Mouse (Mus musculus): Measurements from ENCODE around the gene Gm14403.
"Not testable (repeated sequence)": the region's sequence is repeated elsewhere in the genome, so short reads cannot be mapped to it uniquely, and the experiment has no call there.

The Gm14403 gene

GRCm38 (mm10) chr2:177498067-177498466 is at the start of gene Gm14403:
TSS of gene Gm14403 (plus strand) at chr2:177498215.
- DNase-seq (ENCODE audit: low spot score in 2 of 2): not testable (repeated sequence)

- DNase-seq (ENCODE audit: low spot score in 2 of 2): peak in 1 of 2 experiments; percentile 59
These were observed 33.3 kb upstream of the Gm14403 start, which contains the start of gene Zfp970 for GRCm38 (mm10) chr2:177464676-177465075. TSS of gene Zfp970 (plus strand) at chr2:177464733.

- DNase-seq (ENCODE audit: low spot score in 2 of 2): not testable (repeated sequence)
These were observed 29.8 kb upstream of the Gm14403 start for GRCm38 (mm10) chr2:177468222-177468621.

GRCm38 (mm10) chr2:177472261-177472660 is 25.8 kb upstream of the Gm14403 start:
- DNase-seq (ENCODE audit: low spot score in 2 of 2): not testable (repeated sequence)

- DNase-seq (ENCODE audit: low spot score in 2 of 2): not testable (repeated sequence)
These were observed 16.0 kb upstream of the Gm14403 start for GRCm38 (mm10) chr2:177481971-177482370.

GRCm38 (mm10) chr2:177483238-177483948 is 14.6 kb upstream of the Gm14403 start:
- not testable (repeated sequence) for DNase-seq (ENCODE audit: low spot score in 2 of 2)

GRCm38 (mm10) chr2:177499182-177499581 is 1.2 kb downstream of the Gm14403 start:
- DNase-seq (ENCODE audit: low spot score in 2 of 2): not testable (repeated sequence)

GRCm38 (mm10) chr2:177505211-177505719 is 7.2 kb downstream of the Gm14403 start:
- DNase-seq (ENCODE audit: low spot score in 2 of 2): not testable (repeated sequence)

- DNase-seq (ENCODE audit: low spot score in 2 of 2): not testable (repeated sequence)
These were observed 13.4 kb downstream of the Gm14403 start for GRCm38 (mm10) chr2:177511381-177511780.

- not testable (repeated sequence) for DNase-seq (ENCODE audit: low spot score in 2 of 2)
These were observed 14.0 kb downstream of the Gm14403 start for GRCm38 (mm10) chr2:177511972-177512371.

- DNase-seq (ENCODE audit: low spot score in 2 of 2): not testable (repeated sequence)
These were observed 16.0 kb downstream of the Gm14403 start for GRCm38 (mm10) chr2:177513991-177514479.

GRCm38 (mm10) chr2:177517746-177518145 is 19.7 kb downstream of the Gm14403 start:
- DNase-seq (ENCODE audit: low spot score in 2 of 2): peak in 1 of 2 experiments; percentile 64

- DNase-seq (ENCODE audit: low spot score in 2 of 2): peak in 1 of 2 experiments; percentile 65
These were observed 20.3 kb downstream of the Gm14403 start for GRCm38 (mm10) chr2:177518354-177518753.

- not testable (repeated sequence) for DNase-seq (ENCODE audit: low spot score in 2 of 2)
These were observed 20.9 kb downstream of the Gm14403 start for GRCm38 (mm10) chr2:177518960-177519359.

GRCm38 (mm10) chr2:177520035-177520434 is 22.0 kb downstream of the Gm14403 start:
- peak in 1 of 2 experiments; percentile 65 for DNase-seq (ENCODE audit: low spot score in 2 of 2)

- DNase-seq (ENCODE audit: low spot score in 2 of 2): no peak
These were observed 25.0 kb downstream of the Gm14403 start for GRCm38 (mm10) chr2:177523061-177523460.

- DNase-seq (ENCODE audit: low spot score in 2 of 2): not testable (repeated sequence)
These were observed 25.7 kb downstream of the Gm14403 start for GRCm38 (mm10) chr2:177523674-177524073.

GRCm38 (mm10) chr2:177524171-177524570 is 26.2 kb downstream of the Gm14403 start:
- not testable (repeated sequence) for DNase-seq (ENCODE audit: low spot score in 2 of 2)

GRCm38 (mm10) chr2:177535876-177536275 is 37.9 kb downstream of the Gm14403 start:
- peak in 1 of 2 experiments; percentile 65 for DNase-seq (ENCODE audit: low spot score in 2 of 2)

GRCm38 (mm10) chr2:177537141-177537540 is 39.1 kb downstream of the Gm14403 start:
- peak in 1 of 2 experiments; percentile 63 for DNase-seq (ENCODE audit: low spot score in 2 of 2)

GRCm38 (mm10) chr2:177537717-177538116 is 39.7 kb downstream of the Gm14403 start:
- DNase-seq (ENCODE audit: low spot score in 2 of 2): not testable (repeated sequence)

- DNase-seq (ENCODE audit: low spot score in 2 of 2): not testable (repeated sequence)
These were observed 57.2 kb downstream of the Gm14403 start for GRCm38 (mm10) chr2:177555261-177555660.
